Mouse (Mus musculus) limb, embryonic 11.5 days (tissue): ENCODE measurements around the gene Vps29. TPM values are rescaled to one million over a fixed set of nuclear protein-coding genes. Genes with fewer than 3 reads are reported as not detected.
A peak's percentile ranks its signal among the peaks of the same experiment; 100 is the strongest.

Experiments used
- ATAC-seq: fragments of 200-750 bp; cut with Nextera tagmentation; 2 replicates; pipeline ENCODE4 v1.8.0; 2017; ENCODE audit warnings: low read depth; ENCODE audit not compliant: insufficient number of reproducible peaks, low FRiP score, low TSS enrichment
- DNase-seq: peaks from one replicate; pipeline ENCODE4 v3.0.0-alpha.2; 2015; ENCODE audit warnings: low spot score
- H3K27ac ChIP-seq: fragments of 300-500 bp; sonication (generic); replicated peaks from 2 replicates; pipeline ENCODE4 v1.5.1; 2014; ENCODE audit warnings: low read depth, mild to moderate bottlenecking, low read length
- H3K27me3 ChIP-seq: fragments of 300-500 bp; sonication (generic); 2 replicates; pipeline ENCODE4 v1.6.1; 2014; ENCODE audit warnings: mild to moderate bottlenecking, low read length, mixed read lengths; ENCODE audit not compliant: control insufficient read depth, insufficient read depth
- H3K36me3 ChIP-seq: fragments of 300-500 bp; sonication (generic); 2 replicates; pipeline ENCODE4 v1.6.1; 2014; ENCODE audit warnings: mild to moderate bottlenecking, low read length, moderate library complexity, mixed read lengths; ENCODE audit not compliant: control insufficient read depth, insufficient read depth
- H3K4me1 ChIP-seq: fragments of 300-500 bp; sonication (generic); 2 replicates; pipeline ENCODE4 v1.6.1; 2014; ENCODE audit warnings: low read length, mixed read lengths; ENCODE audit not compliant: control insufficient read depth, insufficient read depth
- H3K4me2 ChIP-seq: fragments of 300-500 bp; sonication (generic); 2 replicates; pipeline ENCODE4 v1.6.1; 2014; ENCODE audit warnings: low read depth, mild to moderate bottlenecking, moderate library complexity; ENCODE audit not compliant: severe bottlenecking
- H3K4me3 ChIP-seq: fragments of 300-500 bp; sonication (generic); 2 replicates; pipeline ENCODE4 v1.5.1; 2014; ENCODE audit warnings: low read depth, low read length
- H3K9ac ChIP-seq: fragments of 300-500 bp; sonication (generic); 2 replicates; pipeline ENCODE4 v1.6.1; 2014; ENCODE audit warnings: mild to moderate bottlenecking, low read length
- H3K9me3 ChIP-seq: fragments of 300-500 bp; sonication (generic); 2 replicates; pipeline ENCODE4 v1.6.1; 2016; ENCODE audit warnings: low read length; ENCODE audit not compliant: control insufficient read depth
- WGBS: fragments of 180-500 bp; shearing (Covaris S2); extraction: QIAGEN DNeasy Blood & Tissue Kit; methylation state at CpG from one replicate; pipeline ENCODE4 v1.1.7; 2014; 5-methylcytosine and 5-hydroxymethylcytosine counted together
- polyA plus RNA-seq: library from polyadenylated mRNA; unstranded; fragments of >200 nt; fragmentation: Nextera tagmentation; extraction: Ambion mirVana; gene quantifications from 2 replicates; pipeline ENCODE4 v1.2.1, GENCODE M21; 2014

The Vps29 gene
- polyA plus RNA-seq, 1 experiment from 2014 or later, result 180 TPM

- H3K27me3 ChIP-seq, result no peaks in the 10 kb centered on the region
- H3K27ac ChIP-seq, result no peak overlapping the region
- H3K9me3 ChIP-seq, result no peaks in the 10 kb centered on the region
- DNase-seq, result peak; percentile 89
- no peaks in the 10 kb centered on the region for H3K36me3 ChIP-seq
- no peaks in the 10 kb centered on the region for H3K4me1 ChIP-seq
- 10% methylated on average over 5 of the region's 5 CpGs for WGBS
- H3K4me2 ChIP-seq, result no peak overlapping the region
- H3K9ac ChIP-seq, result no peak overlapping the region
- no peak overlapping the region for H3K4me3 ChIP-seq
- ATAC-seq, result no peak
Observed at GRCm38 (mm10) chr5:122344260-122344659, 9.9 kb upstream of the Vps29 start.

- H3K9ac ChIP-seq, result no peak overlapping the region
- 78% methylated on average over 4 of the region's 4 CpGs for WGBS
- H3K9me3 ChIP-seq, result no peaks in the 10 kb centered on the region
- H3K27ac ChIP-seq, result no peak overlapping the region
- no peaks in the 10 kb centered on the region for H3K4me1 ChIP-seq
- ATAC-seq, result no peak
- H3K4me2 ChIP-seq, result no peak overlapping the region
- DNase-seq, result no peak
- no peaks in the 10 kb centered on the region for H3K36me3 ChIP-seq
- no peak overlapping the region for H3K4me3 ChIP-seq
- no peaks in the 10 kb centered on the region for H3K27me3 ChIP-seq
Observed at GRCm38 (mm10) chr5:122345777-122346176, 8.4 kb upstream of the Vps29 start.

- no peak overlapping the region for H3K27ac ChIP-seq
- DNase-seq (no peak), ATAC-seq (peak; percentile 56)
- peak overlapping the region; percentile 82 for H3K4me2 ChIP-seq
- no peaks in the 10 kb centered on the region for H3K27me3 ChIP-seq
- no peaks in the 10 kb centered on the region for H3K4me1 ChIP-seq
- under 1% methylated on average over 54 of the region's 57 CpGs for WGBS
- no peaks in the 10 kb centered on the region for H3K36me3 ChIP-seq
- H3K9me3 ChIP-seq, result no peaks in the 10 kb centered on the region
- peak overlapping the region; percentile 65 for H3K4me3 ChIP-seq
- peak overlapping the region; percentile 47 for H3K9ac ChIP-seq
Observed at GRCm38 (mm10) chr5:122354492-122355067, 411 bp downstream of the Vps29 start.

- 1% methylated on average over 22 of the region's 46 CpGs for WGBS
- Histone ChIP-seq H3K9ac (peak within 1 kb of the TSS; percentile 69), H3K27ac (peak within 1 kb of the TSS; percentile 94), H3K36me3 (peaks cover 10% of the 10 kb centered on the region; the same call in 1 of the 2 replicates), H3K4me3 (peak within 1 kb of the TSS; percentile 64), H3K9me3 (no peaks in the 10 kb centered on the region), H3K4me2 (peak within 1 kb of the TSS; percentile 65), H3K27me3 (no peaks in the 10 kb centered on the region), H3K4me1 (no peaks in the 10 kb centered on the region)
- DNase-seq (no peak), ATAC-seq (peak; percentile 65)
Observed at GRCm38 (mm10) chr5:122371591-122372191, 17.5 kb downstream of the Vps29 start, which contains the start of gene Gpn3. Gpn3 (plus strand) TSS chr5:122371876.

- Histone ChIP-seq H3K36me3 (peaks cover 10% of the 10 kb centered on the region; the same call in 1 of the 2 replicates), H3K9me3 (no peaks in the 10 kb centered on the region), H3K9ac (peak within 1 kb of the TSS; percentile 69), H3K4me2 (peak within 1 kb of the TSS; percentile 65), H3K27ac (peak within 1 kb of the TSS; percentile 94), H3K4me3 (peak within 1 kb of the TSS; percentile 64), H3K27me3 (no peaks in the 10 kb centered on the region), H3K4me1 (no peaks in the 10 kb centered on the region)
- whole genome bisulfite sequencing, result under 1% methylated on average over 53 of the region's 53 CpGs
- ATAC-seq (peak; percentile 91), DNase-seq (peak; percentile 100)
Observed at GRCm38 (mm10) chr5:122372192-122372769, 18.1 kb downstream of the Vps29 start, which contains the start of gene Fam216a. Fam216a (minus strand) TSS chr5:122372364.

- WGBS, result 8% methylated on average over 5 of the region's 5 CpGs
Observed at GRCm38 (mm10) chr5:122372878-122373277, 18.7 kb downstream of the Vps29 start.

GRCm38 (mm10) chr5:122377101-122377833 is 23.1 kb downstream of the Vps29 start:
- peaks cover 25% of the 10 kb centered on the region for H3K36me3 ChIP-seq
- no peak overlapping the region for H3K4me2 ChIP-seq

More at GRCm38 (mm10) chr5:122372878-122373277, 18.7 kb downstream of the Vps29 start:
- H3K4me3 ChIP-seq, result peak overlapping the region; percentile 64
- peak overlapping the region; percentile 30 for H3K4me2 ChIP-seq
- H3K27me3 ChIP-seq, result no peaks in the 10 kb centered on the region
- peak overlapping the region; percentile 58 for H3K9ac ChIP-seq
- H3K4me1 ChIP-seq, result no peaks in the 10 kb centered on the region
- no peak for ATAC-seq
- no peak overlapping the region for H3K27ac ChIP-seq
- DNase-seq, result no peak
- H3K9me3 ChIP-seq, result no peaks in the 10 kb centered on the region
- H3K36me3 ChIP-seq, result peaks cover 7% of the 10 kb centered on the region; the same call in 1 of the 2 replicates

GRCm38 (mm10) chr5:122378171-122378570 is 24.0 kb downstream of the Vps29 start:
- H3K4me3 ChIP-seq, result no peak overlapping the region
- no peak for ATAC-seq
- H3K27me3 ChIP-seq, result no peaks in the 10 kb centered on the region
- WGBS, result 94% methylated on average over 12 of the region's 12 CpGs
- H3K4me1 ChIP-seq, result no peaks in the 10 kb centered on the region
- H3K36me3 ChIP-seq, result peaks cover 28% of the 10 kb centered on the region
- no peak overlapping the region for H3K27ac ChIP-seq
- H3K9ac ChIP-seq, result no peak overlapping the region
- DNase-seq, result no peak
- no peak overlapping the region for H3K4me2 ChIP-seq
- H3K9me3 ChIP-seq, result no peaks in the 10 kb centered on the region

More at GRCm38 (mm10) chr5:122377101-122377833, 23.1 kb downstream of the Vps29 start:
- WGBS, result 96% methylated on average over 4 of the region's 4 CpGs
- ATAC-seq (no peak), DNase-seq (no peak)
- H3K4me3 ChIP-seq, result no peak overlapping the region
- H3K9me3 ChIP-seq, result no peaks in the 10 kb centered on the region
- H3K27ac ChIP-seq, result no peak overlapping the region
- H3K9ac ChIP-seq, result no peak overlapping the region
- no peaks in the 10 kb centered on the region for H3K27me3 ChIP-seq
- no peaks in the 10 kb centered on the region for H3K4me1 ChIP-seq
